Mouse (Mus musculus) ES-E14 (cell line): ENCODE results near the gene Osbpl6.

Source experiments
- CHD2 ChIP-seq: IDR thresholded peaks from 2 replicates; pipeline ENCODE4 v1.6.1; 2014; ENCODE audit warnings: mild to moderate bottlenecking, low read depth, low read length, inconsistent platforms
- MAFK ChIP-seq: IDR thresholded peaks from 2 replicates; pipeline ENCODE4 v1.6.1; 2014; ENCODE audit warnings: mild to moderate bottlenecking, low read depth, low read length, inconsistent platforms; ENCODE audit not compliant: insufficient read depth
- ZC3H11A ChIP-seq: IDR thresholded peaks from 2 replicates; pipeline ENCODE4 v1.6.1; 2012; ENCODE audit warnings: low read depth, mild to moderate bottlenecking, inconsistent platforms, low read length, borderline replicate concordance
- ZNF384 ChIP-seq: IDR thresholded peaks from 2 replicates; pipeline ENCODE4 v1.6.1; 2012; ENCODE audit warnings: low read depth, low read length, inconsistent platforms

- TF ChIP-seq ZC3H11A = no peak
- TF ChIP-seq CHD2 = no peak
- TF ChIP-seq MAFK = no peak
- no peak for TF ChIP-seq ZNF384
Measured at GRCm38 (mm10) chr2:76496749-76497140, 90.4 kb downstream of the Osbpl6 start.
